Mouse (Mus musculus) brain, embryonic 14.5 days (tissue): ENCODE data around the gene Crtc2. TPM values are rescaled to one million over a fixed set of nuclear protein-coding genes. Genes with fewer than 3 reads are reported as not detected.

ENCODE experiments used
- DNase-seq: peaks from one replicate; pipeline ENCODE4 v3.0.0-alpha.2; 2011; ENCODE audit warnings: low read depth
- CTCF ChIP-seq: fragments of 200-500 bp; IDR thresholded peaks from 2 replicates; pipeline ENCODE4 v1.5.1; 2012; ENCODE audit warnings: inconsistent platforms, mild to moderate bottlenecking, moderate library complexity, borderline replicate concordance; ENCODE audit not compliant: insufficient read depth, insufficient read length; ENCODE audit errors: extremely low read depth
- POLR2A ChIP-seq: fragments of 200-500 bp; IDR thresholded peaks from 2 replicates; pipeline ENCODE4 v1.6.1; 2012; ENCODE audit warnings: mild to moderate bottlenecking, inconsistent platforms, borderline replicate concordance; ENCODE audit not compliant: poor library complexity, insufficient read depth, insufficient read length, severe bottlenecking; ENCODE audit errors: extremely low read depth
- polyA plus RNA-seq: library from polyadenylated mRNA; depleted of rRNA; stranded (reverse); fragments of >200 nt; gene quantifications from 2 replicates; pipeline ENCODE4 v1.2.3, GENCODE M21; 2012

The Crtc2 gene
- polyA plus RNA-seq, 1 experiment, result 72.8 TPM

DNA sequence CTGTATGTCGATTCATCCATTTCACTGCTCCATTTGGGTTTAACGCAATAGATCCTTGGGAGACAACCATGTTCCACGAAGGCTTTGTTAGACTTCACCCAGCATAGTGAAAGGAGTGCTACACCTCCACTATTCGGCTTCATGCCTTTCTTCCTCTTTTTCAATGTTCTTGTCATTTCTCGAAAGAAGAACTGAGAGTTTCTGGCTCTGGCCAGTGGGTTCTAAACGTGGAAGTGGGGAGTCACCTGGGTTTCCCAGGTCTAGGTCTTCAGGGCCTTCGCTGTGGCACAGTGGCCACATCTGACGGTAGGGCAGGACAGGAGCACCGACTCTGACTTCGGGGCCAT lies 10.7 kb downstream of the Crtc2 start:
- TF ChIP-seq POLR2A, result no peak
- TF ChIP-seq CTCF, result no peak
- no peak for DNase-seq

- peak; percentile 87 for DNase-seq
- TF ChIP-seq POLR2A (peak; percentile 43; the same call in 1 of the 2 replicates), CTCF (peak; percentile 93)
Measured at GRCm38 (mm10) chr3:90265034-90265931, 11.3 kb downstream of the Crtc2 start, which contains the start of gene Dennd4b. Gene Dennd4b, plus strand, starts transcription at chr3:90265185.

- no peak for DNase-seq
Measured at GRCm38 (mm10) chr3:90265932-90266741, 12.2 kb downstream of the Crtc2 start.

GRCm38 (mm10) chr3:90266901-90267775 lies 13.2 kb downstream of the Crtc2 start:
- DNase-seq, result no peak
- TF ChIP-seq CTCF, result no peak
- TF ChIP-seq POLR2A, result no peak

More at GRCm38 (mm10) chr3:90265932-90266741, 12.2 kb downstream of the Crtc2 start:
- no peak for TF ChIP-seq POLR2A
- no peak for TF ChIP-seq CTCF

GRCm38 (mm10) chr3:90268190-90268589 lies 14.2 kb downstream of the Crtc2 start:
- DNase-seq, result no peak
- TF ChIP-seq CTCF (no peak), POLR2A (no peak)

DNA sequence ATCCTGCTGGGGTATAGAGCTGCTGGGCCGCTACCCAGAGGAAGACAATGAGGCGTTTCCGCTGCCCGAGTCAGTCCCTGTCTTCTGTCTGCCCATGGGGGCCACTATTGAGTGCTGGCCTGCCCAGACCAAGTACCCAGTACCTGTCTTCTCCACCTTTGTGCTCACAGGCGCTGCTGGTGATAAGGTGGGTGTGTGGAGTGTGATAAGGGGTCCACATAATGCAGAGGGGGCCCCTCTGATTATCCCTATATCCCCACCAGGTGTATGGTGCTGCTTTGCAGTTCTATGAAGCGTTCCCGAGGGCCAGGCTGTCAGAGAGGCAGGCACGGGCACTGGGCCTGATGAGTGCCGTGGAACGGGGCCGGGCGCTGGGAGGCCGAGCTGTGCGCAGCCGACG lies 15.0 kb downstream of the Crtc2 start:
- no peak for TF ChIP-seq POLR2A
- DNase-seq, result no peak

DNA sequence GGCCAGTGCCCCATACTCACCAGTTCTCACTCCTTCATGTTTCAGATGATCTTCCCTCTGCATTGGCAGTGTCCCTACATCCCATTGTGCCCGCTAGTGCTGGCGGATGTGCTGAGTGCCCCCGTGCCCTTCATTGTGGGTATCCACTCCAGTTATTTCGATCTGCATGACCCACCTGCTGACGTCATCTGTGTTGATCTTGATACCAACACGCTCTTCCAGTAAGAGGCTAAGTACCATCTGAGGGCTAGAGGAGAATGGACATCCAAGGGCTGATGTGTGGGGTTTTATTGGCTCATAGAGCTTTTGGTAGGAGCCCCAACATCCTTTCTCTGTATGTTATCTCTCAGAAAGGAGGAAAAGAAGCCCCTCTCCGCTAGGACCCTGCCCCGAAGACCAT lies 16.8 kb downstream of the Crtc2 start:
- TF ChIP-seq POLR2A (no peak), CTCF (no peak)

DNA sequence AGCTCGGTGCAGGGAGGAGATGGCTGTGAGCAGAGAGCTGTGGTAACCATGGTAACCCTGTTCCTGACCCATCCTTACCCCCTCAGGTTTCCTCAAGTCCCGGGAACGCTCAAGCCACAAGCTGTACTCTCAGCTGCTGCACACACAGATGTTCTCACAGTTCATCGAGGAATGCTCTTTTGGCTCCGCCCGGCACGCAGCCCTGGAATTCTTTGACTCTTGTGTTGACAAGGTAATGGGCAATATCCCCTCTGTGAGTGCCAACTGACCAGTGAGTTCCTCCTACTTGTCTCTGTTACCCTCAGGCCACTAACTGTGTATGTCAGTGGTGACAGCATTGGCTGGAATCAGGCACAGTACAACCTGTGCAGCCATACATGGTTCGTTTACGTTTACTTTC lies 18.2 kb downstream of the Crtc2 start:
- no peak for DNase-seq
- TF ChIP-seq CTCF, result no peak
- TF ChIP-seq POLR2A, result no peak

More for the DNA sequence above, 16.8 kb downstream of the Crtc2 start:
- no peak for DNase-seq

DNA sequence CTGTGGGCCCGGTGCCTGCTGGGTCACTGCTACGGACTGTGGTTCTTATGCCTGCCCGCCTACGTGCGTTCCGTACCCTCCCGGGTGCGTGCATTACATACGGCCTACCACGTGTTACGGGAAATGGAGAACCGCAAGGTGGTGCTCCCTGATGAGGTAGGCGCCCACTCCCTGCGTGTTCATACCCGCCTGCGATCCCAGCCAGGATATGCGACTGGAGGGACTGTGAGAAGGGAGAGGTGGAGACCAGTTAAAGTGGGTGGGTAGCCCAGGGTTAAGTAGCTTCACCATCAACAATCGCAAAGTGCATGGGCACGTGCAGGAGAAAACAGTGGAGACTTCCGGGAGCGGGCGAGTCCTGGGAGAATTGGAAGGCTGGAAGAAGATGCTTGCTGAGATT lies 19.9 kb downstream of the Crtc2 start:
- no peak for DNase-seq

DNA sequence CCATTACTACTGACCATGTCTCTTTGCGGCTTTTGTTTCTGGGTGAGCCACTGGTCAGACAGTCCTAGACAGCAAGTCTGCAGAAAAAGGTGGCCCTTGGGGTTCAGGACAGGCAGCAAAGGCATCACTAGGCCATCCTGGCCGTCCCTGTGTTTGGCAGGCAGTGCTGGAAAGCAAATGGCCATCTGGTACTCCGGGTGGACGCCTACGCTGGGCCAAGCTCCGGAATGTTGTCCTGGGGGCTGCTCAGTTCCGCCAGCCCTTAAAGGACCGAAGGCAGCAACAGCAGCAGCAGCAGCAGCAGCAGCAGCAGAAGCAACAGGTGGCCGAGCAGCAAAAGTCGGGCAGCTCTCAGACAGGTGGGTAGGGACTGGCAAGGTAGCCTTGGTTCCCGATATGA lies 21.3 kb downstream of the Crtc2 start:
- no peak for DNase-seq

More for the DNA sequence above, 19.9 kb downstream of the Crtc2 start:
- TF ChIP-seq CTCF (no peak), POLR2A (no peak)

GRCm38 (mm10) chr3:90276858-90277257 lies 22.9 kb downstream of the Crtc2 start:
- TF ChIP-seq POLR2A (no peak), CTCF (no peak)
- DNase-seq, result no peak

More for the DNA sequence above, 21.3 kb downstream of the Crtc2 start:
- TF ChIP-seq POLR2A (no peak), CTCF (no peak)

GRCm38 (mm10) chr3:90277793-90278192 lies 23.8 kb downstream of the Crtc2 start:
- no peak for DNase-seq
- TF ChIP-seq POLR2A, result no peak
- no peak for TF ChIP-seq CTCF

GRCm38 (mm10) chr3:90278211-90278610 lies 24.2 kb downstream of the Crtc2 start:
- no peak for DNase-seq
- no peak for TF ChIP-seq CTCF

GRCm38 (mm10) chr3:90279216-90279615 lies 25.3 kb downstream of the Crtc2 start:
- TF ChIP-seq POLR2A (no peak), CTCF (no peak)
- DNase-seq, result no peak
